Mouse (Mus musculus) gastrocnemius, postnatal 25 days (tissue): ENCODE data around the gene Pdrg1. TPM values are rescaled to one million over a fixed set of nuclear protein-coding genes. Genes with fewer than 3 reads are reported as not detected.

Experiments used
- DNase-seq: peaks from one replicate; pipeline ENCODE4 v3.0.0; 2022
- total RNA-seq, 2 experiments: library from RNA; stranded (reverse); gene quantifications; 1 replicate in 1 of 2; 2 replicates in 1 of 2; pipeline ENCODE4 v1.2.3; 2021

The Pdrg1 gene
- total RNA-seq, 2 experiments from 2014 or later, result 71.0 to 76.9 TPM

DNA sequence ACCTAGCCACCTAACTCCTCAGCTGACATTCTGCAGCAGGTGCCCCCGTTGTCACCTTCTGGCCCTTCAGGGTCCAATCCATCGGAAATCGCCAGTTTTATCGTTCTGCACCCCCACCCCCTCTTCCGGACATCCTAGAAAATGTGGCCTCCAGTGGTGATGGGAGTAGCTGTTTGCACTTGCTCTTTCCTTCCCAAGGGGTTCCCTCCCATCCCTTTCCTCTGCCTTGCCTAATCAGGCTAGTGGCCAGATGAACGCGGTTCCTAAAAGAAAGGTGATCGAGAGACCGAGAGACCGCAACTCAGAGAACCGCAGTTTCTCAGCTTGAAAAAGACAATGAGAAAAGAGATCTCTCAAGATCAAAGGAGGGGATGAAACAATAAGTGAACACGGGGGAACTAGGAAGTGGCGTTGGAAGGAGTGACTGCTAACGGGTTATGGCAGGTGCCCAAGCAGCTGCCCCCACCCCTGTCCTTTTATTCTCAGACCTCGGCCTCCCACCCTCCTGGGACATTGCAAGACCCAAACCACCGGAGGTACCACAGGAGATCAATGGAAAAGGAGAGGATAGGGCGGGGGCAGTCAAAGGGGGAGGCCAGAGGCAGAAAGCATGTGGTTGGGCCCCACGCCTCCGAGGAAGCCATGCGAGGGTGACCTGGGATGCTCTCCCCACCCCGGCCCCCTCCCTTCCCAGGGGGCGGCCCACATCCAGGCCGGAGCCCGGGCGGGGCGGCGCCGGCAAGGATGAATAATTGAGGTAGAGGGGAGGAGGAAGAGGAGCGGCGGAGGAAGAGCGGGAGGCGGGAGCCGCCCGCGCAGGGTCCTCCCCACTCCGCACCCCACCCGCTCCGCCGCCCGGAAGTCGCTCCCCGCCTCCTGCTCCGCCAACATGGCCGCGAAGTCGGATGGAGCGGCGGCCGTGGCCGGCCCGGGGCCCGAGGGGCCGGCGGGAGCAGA is 16.2 kb upstream of the Pdrg1 start, which contains the start of gene Xkr7:
TSS of gene Xkr7 (plus strand) at position 727 of the 957 bp plus-strand sequence.
- DNase-seq, result no peak

DNA sequence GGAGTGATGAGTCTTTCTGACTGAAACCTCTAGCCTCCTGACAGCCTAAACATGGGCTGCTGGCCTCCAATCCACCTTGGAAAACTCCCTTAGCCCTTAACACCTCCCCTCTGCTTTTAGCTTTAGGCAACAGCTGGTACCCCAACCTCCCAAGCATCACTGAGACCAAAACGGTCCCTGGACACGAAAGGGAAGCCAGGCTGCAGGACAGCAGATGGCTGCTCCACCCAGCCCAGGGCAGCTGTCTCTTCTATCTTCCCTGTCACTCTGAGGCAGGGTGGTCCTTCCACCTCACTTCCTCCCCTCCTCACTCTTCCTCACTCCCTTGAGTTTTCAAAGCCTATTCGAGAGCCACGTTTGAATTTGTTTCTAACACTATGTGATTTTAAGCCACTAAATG is 15.2 kb upstream of the Pdrg1 start:
- no peak for DNase-seq

DNA sequence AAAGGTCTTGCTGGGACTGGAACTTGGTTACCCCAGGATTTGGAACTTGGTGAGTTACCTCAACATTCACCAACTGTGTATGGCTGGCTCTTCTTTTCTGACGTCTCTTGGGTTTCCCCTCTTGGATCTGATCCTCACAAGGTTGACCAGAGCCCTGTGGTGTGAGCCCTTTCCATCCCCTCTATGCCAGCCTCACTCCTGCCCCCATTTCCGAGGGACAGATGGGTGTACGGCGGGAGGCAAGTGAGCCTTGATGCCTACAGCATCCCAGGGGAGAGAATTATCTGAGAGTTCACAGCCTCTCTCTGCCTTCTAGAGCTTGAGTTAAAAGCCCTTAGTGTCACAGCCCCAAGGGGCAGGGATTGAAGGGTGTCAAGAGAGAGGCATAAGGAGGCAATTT is 12.3 kb upstream of the Pdrg1 start:
- no peak for DNase-seq

DNA sequence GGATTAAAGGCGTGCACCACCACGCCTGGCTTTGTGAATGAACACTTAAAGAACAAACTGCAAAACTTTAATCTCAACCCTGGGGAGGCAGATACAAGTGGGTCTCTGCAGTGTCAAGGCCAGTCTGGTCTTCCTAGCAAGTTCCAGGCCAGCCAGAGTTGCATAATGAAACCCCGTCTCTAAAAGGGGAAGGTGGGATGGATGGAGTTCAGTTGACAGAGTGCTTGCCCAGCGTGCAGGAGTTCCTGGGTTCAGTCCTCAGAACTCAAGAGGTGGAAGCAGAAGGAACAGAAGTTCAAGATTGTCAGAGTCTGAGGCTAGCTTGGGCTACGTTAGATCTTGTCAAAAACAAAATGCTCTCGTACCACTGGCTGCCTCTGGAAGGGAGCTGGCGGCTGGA is 10.8 kb upstream of the Pdrg1 start:
- DNase-seq, result no peak

DNA sequence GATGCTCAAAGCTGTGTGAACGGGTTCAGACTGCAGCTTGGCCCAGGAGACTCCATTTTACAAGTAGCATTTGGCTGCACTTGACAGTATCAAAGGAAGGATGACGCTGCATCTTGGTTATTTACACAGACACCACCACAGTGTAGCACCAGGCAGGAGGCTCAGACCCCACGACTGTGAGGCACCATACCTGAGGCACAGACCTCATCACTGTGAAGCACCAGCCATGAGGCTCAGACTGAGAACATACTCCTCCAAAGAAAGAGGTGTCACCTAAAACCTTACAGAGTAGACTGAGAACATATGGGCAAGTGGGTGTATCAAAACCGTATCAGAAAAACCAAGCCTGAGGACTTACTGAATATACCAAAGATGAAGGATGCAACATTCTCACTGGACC is 7.6 kb upstream of the Pdrg1 start:
- DNase-seq, result no peak

DNA sequence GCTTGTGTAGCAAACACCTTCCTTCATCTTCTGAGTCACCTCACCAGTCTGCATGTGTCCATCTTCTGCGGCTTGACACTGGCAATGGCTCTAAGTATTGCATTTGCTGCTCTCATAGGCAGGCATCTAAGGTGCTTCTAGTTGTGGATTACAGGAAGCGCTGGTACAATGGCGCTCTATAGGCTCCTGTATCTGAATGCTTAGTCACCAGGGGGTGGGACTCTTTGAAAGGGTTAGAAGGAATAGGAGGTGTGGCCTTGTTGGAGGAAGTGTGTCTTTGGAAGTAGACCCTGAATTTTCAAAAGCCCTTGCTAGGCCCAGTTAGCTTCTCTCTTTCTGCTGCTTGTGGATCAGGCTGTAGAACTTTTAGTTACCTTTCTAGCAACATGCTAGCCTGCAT is 5.9 kb upstream of the Pdrg1 start:
- DNase-seq, result no peak

DNA sequence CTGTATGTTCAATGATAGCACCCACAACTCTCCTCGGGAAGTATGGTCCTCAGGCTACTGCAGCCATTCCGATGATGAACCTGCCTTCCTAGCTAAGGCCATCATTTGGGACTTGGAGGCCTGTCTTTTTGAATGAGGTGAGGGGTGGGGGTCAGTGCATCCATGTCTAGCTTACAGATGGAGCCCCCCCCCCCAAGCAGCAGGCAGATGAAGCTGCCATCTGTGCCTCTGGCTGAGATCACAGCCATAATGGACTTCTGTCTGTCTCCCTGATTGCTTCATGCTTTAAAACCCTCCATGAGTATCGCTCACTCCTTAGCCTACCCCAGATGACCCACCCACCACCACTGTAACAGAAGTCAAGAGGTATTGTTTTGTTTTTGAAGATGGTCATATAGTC is 4.1 kb upstream of the Pdrg1 start:
- no peak for DNase-seq

DNA sequence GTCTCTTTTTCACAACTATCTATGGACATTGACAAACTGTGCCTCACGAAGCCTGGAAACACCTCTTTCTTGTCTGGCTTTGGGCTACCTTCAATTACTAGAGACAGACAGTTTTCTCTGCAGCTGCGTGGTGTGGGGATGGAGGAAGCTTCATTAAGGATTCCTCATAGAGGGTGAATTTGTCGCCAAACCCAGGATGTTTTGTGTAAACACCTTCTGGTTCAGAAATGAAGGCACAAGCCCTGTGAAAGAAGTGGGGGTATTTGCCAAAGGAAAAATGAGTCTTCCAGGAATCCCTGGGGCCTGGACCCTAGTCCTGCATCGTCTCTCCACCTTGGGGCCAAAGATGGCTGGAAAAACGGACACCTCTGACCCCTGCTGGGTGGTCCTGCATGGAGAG is 1.6 kb upstream of the Pdrg1 start:
- DNase-seq, result no peak

DNA sequence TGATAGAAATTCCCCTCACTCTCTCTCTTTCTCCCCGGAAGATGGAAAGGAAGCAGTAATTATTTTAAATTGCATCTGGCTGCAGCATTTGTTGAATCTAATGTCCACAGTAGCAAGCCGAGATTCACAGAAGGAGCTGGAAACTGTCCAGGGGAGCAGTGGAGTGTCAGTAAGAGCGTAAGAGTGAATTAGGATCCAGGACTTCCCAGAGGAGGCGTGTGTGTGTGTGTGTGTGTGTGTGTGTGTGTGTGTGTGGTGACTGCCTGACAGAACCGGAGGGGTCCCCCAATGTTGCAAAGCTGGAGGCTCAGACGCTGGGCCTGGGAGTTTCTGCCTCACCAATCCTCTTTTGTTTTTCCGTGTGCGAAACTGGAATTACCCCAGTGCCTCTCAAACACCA is 577 bp upstream of the Pdrg1 start:
- no peak for DNase-seq

DNA sequence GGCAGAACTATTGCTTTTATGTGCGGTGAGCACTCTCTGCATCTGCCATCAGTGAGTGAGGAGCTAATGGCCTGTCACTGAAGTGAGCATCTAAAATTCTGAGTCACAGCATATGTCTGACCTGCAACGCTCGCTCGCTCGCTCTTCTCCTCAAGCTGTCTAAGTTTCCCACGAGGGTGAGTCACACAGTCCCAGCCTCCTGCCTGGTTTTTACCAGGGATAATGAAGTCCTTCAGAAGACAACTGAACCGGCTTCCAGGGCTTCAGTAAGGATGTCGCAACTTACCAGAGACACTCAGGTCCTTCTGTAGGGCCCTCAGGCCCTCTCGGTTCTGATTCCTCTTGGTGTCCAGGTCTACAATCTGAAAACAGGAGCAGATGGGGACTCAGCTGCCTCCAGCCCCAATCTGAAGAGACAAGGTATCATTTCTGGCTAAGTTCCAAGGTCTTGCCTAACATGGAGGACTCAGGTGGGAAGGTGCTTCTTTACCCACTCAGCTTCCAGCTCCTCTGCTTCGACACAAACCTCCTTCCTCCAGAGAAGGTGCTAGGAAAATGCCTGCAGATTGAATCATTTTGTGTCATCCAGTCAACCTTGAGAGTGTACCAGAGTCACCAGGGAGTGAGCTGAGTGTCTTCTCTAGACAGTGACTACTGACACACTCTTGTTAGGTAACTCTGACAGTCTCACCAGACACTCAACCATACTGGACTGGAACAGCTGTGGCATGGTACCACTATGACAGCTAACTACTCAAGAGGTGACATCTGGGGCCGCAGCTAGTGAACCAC is 1.3 kb downstream of the Pdrg1 start:
- DNase-seq, result no peak

DNA sequence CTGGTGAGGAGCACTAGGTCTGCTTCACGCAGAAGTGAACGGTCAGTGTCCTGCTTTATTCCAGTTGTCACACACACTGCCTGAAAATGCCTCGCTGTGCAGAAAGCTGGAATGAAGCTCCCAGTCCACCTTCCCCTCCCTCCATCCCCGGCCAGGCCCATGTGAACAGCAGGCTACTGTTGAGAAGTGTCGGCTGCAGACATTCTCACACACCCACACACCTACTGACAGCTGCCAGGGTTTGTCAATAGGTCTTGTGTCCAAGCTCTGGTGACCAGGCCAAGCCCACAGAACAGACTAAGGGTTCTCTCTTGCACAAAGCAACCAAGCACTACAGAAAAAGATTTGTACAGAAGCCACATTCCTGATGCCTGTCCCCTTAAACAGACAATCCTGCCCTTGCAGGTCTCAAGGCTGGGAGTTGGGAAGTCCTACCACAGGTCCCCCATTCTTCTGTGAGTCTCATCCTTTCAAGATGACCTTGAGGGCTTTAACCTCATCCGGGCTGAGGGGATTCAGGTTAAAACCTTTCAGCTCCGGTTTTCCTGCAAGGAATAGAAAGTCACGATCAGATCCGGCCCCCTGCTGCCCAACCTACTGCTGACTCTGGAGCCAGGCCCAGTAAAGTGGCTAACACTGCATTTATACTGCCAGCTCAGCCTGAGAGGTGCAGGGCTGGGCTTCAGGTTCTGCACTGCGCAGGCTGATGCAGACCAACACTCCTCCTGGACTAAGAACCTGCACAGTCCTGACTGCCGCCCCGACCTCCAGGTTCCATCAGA is 5.8 kb downstream of the Pdrg1 start:
- no peak for DNase-seq

DNA sequence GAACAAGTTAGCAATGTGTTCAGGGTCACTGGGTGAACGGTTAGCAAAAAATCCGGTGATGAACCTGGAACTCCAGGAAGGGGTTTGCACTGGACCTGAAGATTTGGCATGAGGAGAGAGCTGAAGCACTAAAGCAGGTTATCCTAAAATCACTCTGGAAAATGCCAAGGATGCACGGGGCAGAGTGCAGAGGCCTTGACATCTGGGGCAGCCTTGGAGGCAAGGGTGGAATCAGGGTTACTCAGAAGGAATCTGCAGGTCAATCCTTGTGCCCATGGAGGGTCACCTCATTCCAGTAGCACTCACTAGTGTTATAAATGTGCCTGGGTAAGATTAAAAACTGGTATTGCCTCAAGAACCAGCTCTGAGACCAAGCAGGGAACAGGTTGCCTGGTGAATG is 9.2 kb downstream of the Pdrg1 start:
- DNase-seq, result no peak

DNA sequence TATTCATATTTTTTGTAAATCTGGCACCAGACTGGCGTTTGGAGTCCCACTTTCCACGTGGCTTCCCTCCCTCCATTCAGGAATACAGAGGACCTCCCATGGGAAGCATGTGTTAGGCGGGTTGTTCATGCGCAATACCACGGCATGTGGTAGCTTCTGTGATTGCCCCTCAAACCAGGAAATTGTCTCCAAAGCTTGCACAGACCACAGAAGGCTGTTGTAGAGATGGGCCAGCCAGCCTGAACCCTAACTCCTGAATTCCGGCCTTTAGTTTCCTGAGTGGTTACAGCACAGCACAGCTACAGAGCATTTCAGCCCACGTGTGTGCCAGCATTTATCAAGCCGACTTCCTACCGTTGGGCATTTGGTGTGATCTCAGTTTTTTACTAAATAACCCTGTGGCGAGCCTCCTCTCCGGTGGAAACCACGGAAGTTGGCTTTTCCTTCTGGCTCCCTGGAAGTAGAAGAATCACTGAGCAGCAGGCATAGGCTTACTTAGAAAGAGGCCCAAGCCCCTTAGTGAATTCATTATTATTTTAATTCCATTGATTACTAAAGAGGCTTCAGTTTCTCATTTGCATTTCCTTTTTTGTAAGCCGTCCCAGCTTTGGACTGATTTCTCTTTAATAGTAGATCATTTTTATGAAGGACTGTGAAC is 11.4 kb downstream of the Pdrg1 start:
- no peak for DNase-seq

DNA sequence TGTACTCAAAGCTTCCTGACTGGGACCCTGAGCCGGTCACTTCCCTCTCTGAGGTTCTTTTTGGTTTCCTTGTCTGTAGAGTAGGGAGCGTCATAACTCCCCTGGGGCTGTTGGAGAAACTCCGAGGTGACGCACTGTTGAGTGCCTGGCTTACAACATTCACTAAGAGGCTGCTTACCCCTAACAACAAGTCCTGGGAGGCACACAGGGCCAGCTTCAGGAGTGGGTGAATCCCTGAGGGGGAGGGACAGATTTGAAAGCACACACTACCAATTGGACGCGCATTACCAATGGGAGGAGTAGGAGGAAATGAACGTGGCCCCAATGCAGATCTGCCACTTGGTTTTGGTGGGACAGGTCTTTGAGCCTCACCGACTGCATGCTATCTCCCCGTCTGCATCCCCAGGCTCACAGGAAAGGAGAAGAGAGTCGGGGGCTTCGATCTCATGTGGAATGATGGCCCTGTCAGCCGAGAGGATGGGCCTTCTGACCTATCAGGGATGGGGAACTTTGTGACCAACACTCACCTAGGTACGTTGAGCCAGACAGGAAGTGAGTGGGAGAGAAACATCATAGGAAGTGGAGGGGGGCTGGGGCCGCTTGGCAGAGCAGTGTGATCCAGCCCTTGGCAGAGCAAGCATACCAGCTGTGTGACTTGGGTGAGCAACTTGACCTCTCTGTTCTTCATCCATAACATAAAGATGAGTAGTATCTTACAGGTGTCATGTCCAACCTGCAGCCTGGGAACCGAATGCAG is 12.6 kb downstream of the Pdrg1 start:
- DNase-seq, result no peak

DNA sequence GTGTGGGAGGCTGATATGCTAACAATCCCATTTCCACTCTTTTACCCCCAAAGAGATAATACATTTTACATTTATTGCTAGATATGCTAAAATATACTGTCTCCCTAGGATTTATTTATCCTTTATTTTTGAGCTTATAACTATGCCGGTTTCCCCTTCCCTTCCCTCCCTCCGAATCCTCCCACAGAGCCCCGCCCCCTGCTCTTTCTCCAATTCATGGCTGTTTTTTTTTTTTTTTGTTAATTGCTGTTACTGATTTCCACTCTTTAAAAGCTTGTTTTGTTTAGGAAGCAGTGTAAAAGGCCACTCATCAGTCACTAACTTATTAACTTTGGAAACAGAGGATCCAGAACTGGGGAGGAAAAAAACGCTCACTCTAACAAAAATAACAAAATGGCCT is 18.2 kb downstream of the Pdrg1 start:
- DNase-seq, result no peak

DNA sequence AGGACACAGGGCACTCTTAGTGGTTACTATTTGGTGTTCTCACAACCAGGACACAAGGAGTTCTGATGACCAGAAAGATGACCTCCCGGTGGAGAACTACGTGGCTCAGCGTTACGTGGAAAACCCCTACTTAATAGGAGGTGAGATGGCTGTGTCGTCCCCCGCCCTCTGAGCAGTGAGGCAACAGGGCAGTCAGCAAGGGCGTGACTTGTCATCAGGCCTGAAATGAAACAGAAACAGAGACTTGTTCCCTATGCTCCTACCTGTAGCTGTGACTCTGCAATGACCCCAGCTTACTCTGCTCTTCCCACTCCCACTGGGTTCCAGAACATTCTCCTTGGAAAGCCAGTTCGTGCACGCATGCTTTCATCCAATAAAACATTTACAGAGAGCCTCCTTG is 23.7 kb downstream of the Pdrg1 start:
- no peak for DNase-seq

DNA sequence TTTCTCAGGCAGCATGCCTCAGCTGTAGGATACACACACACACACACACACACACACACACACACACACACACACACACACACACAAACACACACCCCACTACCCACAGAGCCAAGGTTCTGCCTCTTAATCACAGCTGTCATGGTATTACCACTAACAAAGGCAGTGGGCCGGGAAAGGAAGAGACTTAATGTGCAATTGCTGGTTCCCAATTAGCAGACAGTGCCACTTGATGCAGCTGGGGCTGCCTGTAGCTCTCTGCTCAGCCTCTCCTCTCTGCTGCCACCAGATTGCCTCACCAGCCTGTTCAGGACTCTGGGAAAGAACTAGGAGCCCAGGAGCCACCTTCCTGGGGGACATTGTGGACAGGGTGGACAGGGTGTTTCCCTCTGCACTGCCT is 29.6 kb downstream of the Pdrg1 start:
- DNase-seq, result no peak

DNA sequence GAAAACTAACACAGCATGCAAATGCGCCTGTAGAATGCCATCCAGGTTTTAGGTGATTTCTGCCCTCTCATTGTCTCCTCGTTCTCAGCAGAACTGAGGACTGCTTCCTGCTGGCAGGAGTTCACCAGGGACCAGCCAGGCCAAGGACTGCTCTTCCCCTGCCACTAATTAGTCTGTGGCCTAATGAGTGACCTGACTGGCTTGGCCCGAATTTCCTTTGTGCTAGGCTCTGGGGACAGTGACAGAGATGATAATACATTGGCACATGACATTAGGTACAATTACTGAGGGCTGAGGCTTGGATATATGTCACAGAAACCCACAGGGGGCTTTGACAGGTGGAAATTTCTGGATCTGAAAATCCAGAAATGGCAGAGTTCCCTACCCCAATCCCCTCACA is 38.2 kb downstream of the Pdrg1 start:
- DNase-seq, result no peak

DNA sequence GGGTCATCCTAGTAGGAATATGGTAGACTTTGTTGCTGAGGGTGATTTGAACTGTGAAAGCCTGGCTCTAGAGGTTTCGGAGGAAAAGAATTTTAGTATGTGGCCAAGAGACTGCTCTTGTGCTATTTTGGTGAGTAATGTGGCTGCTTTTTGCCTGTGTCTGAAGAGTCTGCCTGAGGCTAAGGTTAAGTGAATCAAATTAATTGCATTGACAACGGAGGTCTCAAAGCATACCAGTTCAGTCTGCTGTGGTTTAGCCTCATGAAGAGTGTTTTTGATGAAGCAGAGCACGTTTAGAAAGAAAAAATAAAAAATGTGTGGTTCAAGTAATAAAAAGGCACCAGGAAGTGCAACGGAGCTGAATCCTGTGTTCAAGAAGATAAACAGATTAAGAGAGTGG is 49.7 kb downstream of the Pdrg1 start:
- DNase-seq, result no peak

DNA sequence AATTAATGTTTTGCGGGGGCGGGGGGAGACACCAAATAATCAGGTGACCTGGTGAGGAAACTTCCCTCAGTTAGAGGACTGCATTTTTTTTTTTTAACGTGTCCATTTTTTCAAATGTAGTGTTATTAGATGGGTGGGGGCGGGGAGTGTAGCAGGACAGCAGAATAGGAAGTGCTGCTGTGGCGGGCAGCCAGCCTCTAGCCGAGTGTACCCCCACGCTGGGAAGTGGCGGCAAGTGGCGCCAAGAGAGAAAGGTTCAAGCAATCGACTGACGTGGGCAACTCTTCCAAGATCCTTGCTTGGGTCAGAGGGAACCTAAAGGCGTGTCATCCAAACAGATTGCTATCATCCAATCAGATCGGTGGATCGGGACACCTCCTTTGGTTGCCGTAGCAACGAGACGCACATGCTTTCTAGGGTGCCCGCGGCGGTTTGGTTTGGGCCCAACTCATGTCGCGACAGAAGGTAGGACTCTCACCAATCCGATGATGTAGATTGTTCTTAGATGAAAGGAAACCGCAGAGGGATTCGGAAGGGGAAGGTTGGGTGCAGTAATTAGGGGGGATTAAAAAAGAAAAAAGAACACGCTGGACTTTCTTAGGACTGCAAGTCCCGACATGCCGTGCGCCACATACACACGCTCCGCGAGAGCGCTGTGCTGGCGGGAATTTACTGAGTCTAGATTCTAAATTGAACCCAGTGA is 53.0 kb downstream of the Pdrg1 start, which contains the start of gene Ttll9:
TSS of gene Ttll9 (plus strand) at position 395 of the 703 bp plus-strand sequence.
- peak; percentile 56 for DNase-seq
